Mouse (Mus musculus) midbrain, postnatal 0 days (tissue): Measurements from ENCODE around the gene Actr1a. TPM values are rescaled to one million over a fixed set of nuclear protein-coding genes. Genes with fewer than 3 reads are reported as not detected.

Experiments
- ATAC-seq: fragments of 200-750 bp; cut with Nextera tagmentation; 2 replicates; pipeline ENCODE4 v1.8.0; 2017; ENCODE audit warnings: moderate number of reproducible peaks, mild to moderate bottlenecking, moderate TSS enrichment, moderate library complexity; ENCODE audit not compliant: low FRiP score
- DNase-seq: peaks from one replicate; pipeline ENCODE4 v3.0.0-alpha.2; 2015; ENCODE audit warnings: low spot score
- H3K27ac ChIP-seq: fragments of 300-500 bp; sonication (generic); 2 replicates; pipeline ENCODE4 v1.5.1; 2014; ENCODE audit warnings: low read depth, mild to moderate bottlenecking, low read length, mixed read lengths
- H3K27me3 ChIP-seq: fragments of 300-500 bp; sonication (generic); 2 replicates; pipeline ENCODE4 v1.6.1; 2014; ENCODE audit warnings: low read length, control low read depth, mixed read lengths; ENCODE audit not compliant: insufficient read depth
- H3K36me3 ChIP-seq: fragments of 300-500 bp; sonication (generic); 2 replicates; pipeline ENCODE4 v1.6.1; 2014; ENCODE audit warnings: low read length, control low read depth, mixed read lengths; ENCODE audit not compliant: insufficient read depth
- H3K4me1 ChIP-seq: fragments of 300-500 bp; sonication (generic); 2 replicates; pipeline ENCODE4 v1.6.1; 2014; ENCODE audit warnings: mild to moderate bottlenecking, control low read depth, antibody characterized with exemption, low read length, mixed read lengths; ENCODE audit not compliant: insufficient read depth
- H3K4me2 ChIP-seq: fragments of 300-500 bp; sonication (generic); 2 replicates; pipeline ENCODE4 v1.6.1; 2014; ENCODE audit warnings: low read depth, mild to moderate bottlenecking, low read length, mixed read lengths; ENCODE audit not compliant: poor library complexity, severe bottlenecking
- H3K4me3 ChIP-seq: fragments of 300-500 bp; sonication (generic); 2 replicates; pipeline ENCODE4 v1.5.1; 2014; ENCODE audit warnings: low read depth, mild to moderate bottlenecking, low read length, moderate library complexity
- H3K9ac ChIP-seq: fragments of 300-500 bp; sonication (generic); replicated peaks from 2 replicates; pipeline ENCODE4 v1.6.1; 2014; ENCODE audit warnings: mild to moderate bottlenecking, low read length, moderate library complexity, mixed read lengths; ENCODE audit not compliant: poor library complexity, severe bottlenecking
- H3K9me3 ChIP-seq: fragments of 300-500 bp; sonication (generic); 2 replicates; pipeline ENCODE4 v1.6.1; 2016; ENCODE audit warnings: low read length, control low read depth
- CTCF ChIP-seq: IDR thresholded peaks from 2 replicates; pipeline ENCODE4 v1.5.1; 2016; ENCODE audit warnings: antibody characterized with exemption, mild to moderate bottlenecking
- WGBS: fragments of 180-500 bp; shearing (Covaris S2); extraction: QIAGEN DNeasy Blood & Tissue Kit; methylation state at CpG from one replicate; pipeline ENCODE4 v1.1.7; 2014; 5-methylcytosine and 5-hydroxymethylcytosine counted together
- microRNA counts: library from miRNA; unstranded; fragments of <30 nt; microRNA quantifications from one replicate; lab custom pipeline; 2015
- microRNA-seq: library from miRNA; unstranded; fragments of <30 nt; microRNA quantifications from one replicate; pipeline ENCODE4, GENCODE M21; 2016; ENCODE audit warnings: borderline number of aligned reads
- polyA plus RNA-seq: library from polyadenylated mRNA; unstranded; fragments of >200 nt; fragmentation: Nextera tagmentation; extraction: Ambion mirVana; gene quantifications from 2 replicates; pipeline ENCODE4 v1.2.1, GENCODE M21; 2015
- total RNA-seq: library from RNA; depleted of rRNA; stranded (reverse); fragments of >200 nt; gene quantifications from 2 replicates; pipeline ENCODE4 v1.2.3, GENCODE M21; 2014; rRNA removed

Gene Actr1a
- total and polyA plus RNA-seq, 2 experiments from 2014 or later = 327 to 356 TPM

DNA sequence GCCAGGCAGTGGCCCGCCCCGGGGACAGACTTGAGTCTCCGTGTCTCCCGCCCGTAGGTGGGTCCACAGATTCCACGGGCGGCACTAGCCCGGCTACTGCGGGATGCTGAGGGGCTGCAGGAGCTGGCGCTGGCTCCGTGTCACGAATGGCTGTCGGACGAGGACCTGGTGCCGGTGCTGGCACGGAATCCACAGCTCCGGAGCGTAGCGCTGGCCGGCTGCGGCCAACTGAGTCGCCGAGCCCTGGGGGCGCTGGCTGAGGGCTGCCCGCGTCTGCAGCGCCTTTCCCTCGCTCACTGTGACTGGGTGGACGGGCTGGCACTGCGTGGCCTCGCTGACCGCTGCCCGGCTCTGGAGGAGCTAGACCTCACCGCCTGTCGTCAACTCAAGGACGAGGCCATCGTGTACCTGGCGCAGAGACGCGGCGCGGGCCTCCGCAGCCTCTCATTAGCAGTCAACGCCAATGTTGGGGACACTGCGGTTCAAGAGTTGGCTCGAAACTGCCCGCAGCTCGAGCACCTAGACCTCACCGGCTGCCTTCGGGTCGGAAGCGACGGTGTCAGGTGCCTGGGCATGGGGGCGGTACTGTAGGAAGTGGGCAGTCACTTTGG, 66.4 kb downstream of the Actr1a start:
- WGBS = 1% methylated on average over 49 of the region's 54 CpGs
- DNase-seq (no peak), ATAC-seq (peak; percentile 1; the same call in 1 of the 2 replicates)

DNA sequence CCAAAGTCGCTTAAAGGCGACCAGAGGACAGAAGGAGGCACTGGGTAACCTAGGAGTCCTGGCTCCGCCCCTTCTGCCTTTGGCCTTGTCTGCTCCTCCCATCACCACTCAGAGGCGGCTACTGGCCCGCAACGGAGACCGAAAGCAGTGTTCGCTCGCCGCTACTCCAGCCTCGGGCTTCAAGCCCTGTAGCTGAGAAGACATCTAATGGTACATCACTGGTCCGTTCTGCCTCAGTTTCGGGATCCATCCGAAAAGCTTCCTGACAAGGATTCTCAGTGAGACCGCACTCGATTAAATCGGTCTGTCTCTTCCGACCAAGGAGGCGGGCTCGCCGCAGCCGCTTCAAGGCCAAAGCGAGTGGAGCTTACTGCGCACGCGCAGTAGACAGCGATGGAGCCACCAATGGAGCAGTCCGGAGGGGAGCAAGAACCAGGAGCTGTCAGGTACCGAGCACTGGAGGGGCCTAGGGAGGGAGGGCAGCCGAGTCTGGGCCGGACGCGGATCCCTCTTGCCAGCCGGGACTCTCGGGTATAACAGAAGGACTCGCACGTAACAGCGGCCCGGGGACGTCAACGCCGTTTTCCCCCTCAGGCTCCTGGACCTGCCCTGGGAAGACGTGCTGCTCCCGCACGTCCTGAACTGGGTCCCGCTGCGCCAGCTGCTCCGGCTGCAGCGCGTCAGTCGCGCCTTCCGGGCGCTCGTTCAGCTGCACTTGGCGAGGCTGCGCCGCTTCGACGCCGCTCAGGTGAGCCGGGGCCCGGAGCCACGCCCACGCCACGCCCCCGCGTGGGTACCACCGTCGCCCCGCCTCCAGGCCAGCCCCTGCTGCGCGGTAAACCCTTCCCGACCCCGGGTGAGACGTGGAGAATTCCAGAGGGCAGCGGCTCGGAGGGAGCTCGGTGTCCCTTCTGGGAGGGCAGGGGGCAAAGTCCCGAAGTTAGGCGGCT, 67.2 kb downstream of the Actr1a start, which contains the start of gene Fbxl15:
TSS of gene Fbxl15 (plus strand) at position 104 of the 950 bp plus-strand sequence.
- peak; percentile 86 for ATAC-seq
- peak within 1 kb of the TSS; percentile 66 for H3K4me3 ChIP-seq
- H3K27me3 ChIP-seq = no peaks in the 10 kb centered on the region
- peak within 1 kb of the TSS; percentile 97 for H3K4me2 ChIP-seq
- DNase-seq = peak; percentile 98
- TF ChIP-seq CTCF = no peak
- no peaks in the 10 kb centered on the region for H3K9me3 ChIP-seq
- H3K27ac ChIP-seq = peak within 1 kb of the TSS; percentile 90
- WGBS = under 1% methylated on average over 81 of the region's 81 CpGs
- H3K4me1 ChIP-seq = peaks cover 12% of the 10 kb centered on the region; the same call in 1 of the 2 replicates
- H3K9ac ChIP-seq = peak within 1 kb of the TSS; percentile 56
- H3K36me3 ChIP-seq = peaks cover 26% of the 10 kb centered on the region

More for the DNA sequence above, 66.4 kb downstream of the Actr1a start:
- peak overlapping the region; percentile 66 for H3K4me3 ChIP-seq
- H3K4me1 ChIP-seq = peaks cover 12% of the 10 kb centered on the region; the same call in 1 of the 2 replicates
- H3K4me2 ChIP-seq = peak overlapping the region; percentile 97
- peak overlapping the region; percentile 90 for H3K27ac ChIP-seq
- H3K9me3 ChIP-seq = no peaks in the 10 kb centered on the region
- peak overlapping the region; percentile 56 for H3K9ac ChIP-seq
- no peaks in the 10 kb centered on the region for H3K27me3 ChIP-seq
- peaks cover 26% of the 10 kb centered on the region for H3K36me3 ChIP-seq
- TF ChIP-seq CTCF = no peak

- WGBS = 30% methylated on average over 14 of the region's 14 CpGs
- TF ChIP-seq CTCF = no peak
Measured at GRCm38 (mm10) chr19:46327531-46328064, 68.0 kb downstream of the Actr1a start.

More at GRCm38 (mm10) chr19:46327531-46328064, 68.0 kb downstream of the Actr1a start:
- Histone ChIP-seq H3K27ac (peak overlapping the region; percentile 90), H3K4me2 (peak overlapping the region; percentile 97), H3K4me1 (peaks cover 17% of the 10 kb centered on the region; the same call in 1 of the 2 replicates), H3K36me3 (peaks cover 27% of the 10 kb centered on the region), H3K9me3 (no peaks in the 10 kb centered on the region), H3K9ac (peak overlapping the region; percentile 56), H3K4me3 (peak overlapping the region; percentile 66), H3K27me3 (no peaks in the 10 kb centered on the region)
- DNase-seq = no peak
- peak; percentile 0; the same call in 1 of the 2 replicates for ATAC-seq

MicroRNAs encoded within 50 kb of the gene (microRNA counts, 519-probe panel; counts per million panel counts)
- 528 counts per million, percentile 58 among the panel's probes with 10 or more counts for microRNA mmu-miR-146b (lab: Ali Mortazavi, UCI)

Small RNA genes within 50 kb of the gene (microRNA-seq; reads per million reads assigned to microRNA genes)
- 6.0 reads per million, percentile 12 among the genes with 10 or more reads in this experiment for gene Mir146b

Other genes starting within 250 kb of the Actr1a start
- gene Pitx3, start 247.4 kb downstream of the Actr1a start, total RNA-seq = 1.9 and 3.1 TPM in 2 replicates
- 2.5 and 2.7 TPM in 2 replicates for gene Pitx3, start 247.4 kb downstream of the Actr1a start, polyA plus RNA-seq
- 59.8 and 60.9 TPM in 2 replicates for gene Gbf1, start 243.2 kb downstream of the Actr1a start, total RNA-seq
- 42.8 and 51.6 TPM in 2 replicates for gene Gbf1, start 243.2 kb downstream of the Actr1a start, polyA plus RNA-seq
- gene Nfkb2, start 91.4 kb downstream of the Actr1a start, total RNA-seq = 3.1 and 4.5 TPM in 2 replicates
- 2.3 and 2.4 TPM in 2 replicates for gene Nfkb2, start 91.4 kb downstream of the Actr1a start, polyA plus RNA-seq
- 471 and 481 TPM in 2 replicates for gene Psd, start 68.6 kb downstream of the Actr1a start, total RNA-seq
- gene Psd, start 68.6 kb downstream of the Actr1a start, polyA plus RNA-seq = 179 and 185 TPM in 2 replicates
- 48.3 and 57.8 TPM in 2 replicates for gene Fbxl15, start 67.6 kb downstream of the Actr1a start, total RNA-seq
- gene Fbxl15, start 67.6 kb downstream of the Actr1a start, polyA plus RNA-seq = 55.2 and 56.8 TPM in 2 replicates
- 157 and 177 TPM in 2 replicates for gene Cuedc2, start 57.0 kb downstream of the Actr1a start, total RNA-seq
- 314 and 337 TPM in 2 replicates for gene Cuedc2, start 57.0 kb downstream of the Actr1a start, polyA plus RNA-seq
- 7.2 and 19.2 TPM in 2 replicates for gene Mfsd13a, start 54.6 kb downstream of the Actr1a start, total RNA-seq
- gene Mfsd13a, start 54.6 kb downstream of the Actr1a start, polyA plus RNA-seq = 10.6 and 11.4 TPM in 2 replicates
- gene 2310034G01Rik, start 45.4 kb downstream of the Actr1a start, total RNA-seq = 2.0 and 3.8 TPM in 2 replicates
- 2.0 and 2.2 TPM in 2 replicates for gene 2310034G01Rik, start 45.4 kb downstream of the Actr1a start, polyA plus RNA-seq
- gene Sufu, start 1.1 kb upstream of the Actr1a start, total RNA-seq = 11.5 and 14.4 TPM in 2 replicates
- 13.2 and 14.5 TPM in 2 replicates for gene Sufu, start 1.1 kb upstream of the Actr1a start, polyA plus RNA-seq
- 96.6 and 103 TPM in 2 replicates for gene Trim8, start 106.0 kb upstream of the Actr1a start, total RNA-seq
- gene Trim8, start 106.0 kb upstream of the Actr1a start, polyA plus RNA-seq = 27.8 and 30.4 TPM in 2 replicates
- 94.5 and 109 TPM in 2 replicates for gene Arl3, start 177.4 kb upstream of the Actr1a start, total RNA-seq
- gene Arl3, start 177.4 kb upstream of the Actr1a start, polyA plus RNA-seq = 192 and 194 TPM in 2 replicates
- 5.9 and 6.0 TPM in 2 replicates for gene Sfxn2, start 177.6 kb upstream of the Actr1a start, total RNA-seq
- 9.5 and 9.8 TPM in 2 replicates for gene Sfxn2, start 177.6 kb upstream of the Actr1a start, polyA plus RNA-seq
- gene Wbp1l, start 203.3 kb upstream of the Actr1a start, total RNA-seq = 44.2 and 44.8 TPM in 2 replicates
- 27.1 and 27.8 TPM in 2 replicates for gene Wbp1l, start 203.3 kb upstream of the Actr1a start, polyA plus RNA-seq